Mouse (Mus musculus) forebrain, embryonic 15.5 days (tissue): Measurements from ENCODE around the gene Col27a1. TPM values are rescaled to one million over a fixed set of nuclear protein-coding genes. Genes with fewer than 3 reads are reported as not detected.
"Not testable (repeated sequence)": the region's sequence is repeated elsewhere in the genome, so short reads cannot be mapped to it uniquely, and the experiment has no call there.

Source experiments
- ATAC-seq: fragments of 200-750 bp; cut with Nextera tagmentation; replicated peaks from 2 replicates; pipeline ENCODE4 v1.8.0; 2017; ENCODE audit warnings: mild to moderate bottlenecking, moderate TSS enrichment, moderate library complexity
- H3K27ac ChIP-seq: fragments of 300-500 bp; sonication (generic); replicated peaks from 2 replicates; pipeline ENCODE4 v1.5.1; 2015; ENCODE audit warnings: mild to moderate bottlenecking, inconsistent platforms
- H3K27me3 ChIP-seq: fragments of 300-500 bp; sonication (generic); 2 replicates; pipeline ENCODE4 v1.6.1; 2015; ENCODE audit warnings: inconsistent platforms
- H3K36me3 ChIP-seq: fragments of 300-500 bp; sonication (generic); 2 replicates; pipeline ENCODE4 v1.6.1; 2015; ENCODE audit warnings: mild to moderate bottlenecking, inconsistent platforms
- H3K4me1 ChIP-seq: fragments of 300-500 bp; sonication (generic); 2 replicates; pipeline ENCODE4 v1.6.1; 2015; ENCODE audit warnings: inconsistent platforms
- H3K4me2 ChIP-seq: fragments of 300-500 bp; sonication (generic); replicated peaks from 2 replicates; pipeline ENCODE4 v1.6.1; 2015; ENCODE audit warnings: mild to moderate bottlenecking, inconsistent platforms
- H3K4me3 ChIP-seq: fragments of 300-500 bp; sonication (generic); 2 replicates; pipeline ENCODE4 v1.5.1; 2015; ENCODE audit warnings: mild to moderate bottlenecking, inconsistent platforms
- H3K9ac ChIP-seq: fragments of 300-500 bp; sonication (generic); replicated peaks from 2 replicates; pipeline ENCODE4 v1.6.1; 2015; ENCODE audit warnings: mild to moderate bottlenecking, inconsistent platforms
- H3K9me3 ChIP-seq: fragments of 300-500 bp; sonication (generic); 2 replicates; pipeline ENCODE4 v1.6.1; 2016; ENCODE audit warnings: inconsistent platforms
- WGBS: fragments of 180-500 bp; shearing (Covaris S2); methylation state at CpG from one replicate; pipeline ENCODE4 v1.1.7; 2015; ENCODE audit warnings: mixed read lengths; 5-methylcytosine and 5-hydroxymethylcytosine counted together
- polyA plus RNA-seq: library from polyadenylated mRNA; unstranded; fragments of >200 nt; fragmentation: Nextera tagmentation; extraction: Ambion mirVana; gene quantifications from 2 replicates; pipeline ENCODE4 v1.2.1, GENCODE M21; 2015

The Col27a1 gene
- polyA plus RNA-seq, 1 experiment from 2014 or later: 1.3 TPM

DNA sequence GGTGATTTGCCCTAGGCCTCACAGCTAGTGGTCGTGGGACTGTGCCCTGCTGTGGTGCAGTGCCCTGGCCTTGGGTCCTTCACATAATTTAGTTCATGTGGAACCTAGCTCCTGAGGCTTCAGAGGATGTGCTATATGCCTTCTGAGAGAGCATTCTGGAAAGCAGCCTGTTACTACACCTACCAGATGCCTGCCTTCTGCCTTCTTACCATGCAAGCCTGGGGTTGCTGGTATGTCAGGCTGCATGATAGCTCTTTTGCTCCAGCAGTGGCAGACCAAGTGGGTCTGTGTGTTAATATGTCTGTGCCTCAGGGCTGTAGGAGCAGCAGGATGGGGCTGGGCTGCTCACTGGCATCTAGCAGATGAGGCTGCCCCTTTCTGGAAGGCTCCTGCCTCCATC lies 81.8 kb downstream of the Col27a1 start:
- 90% methylated on average over 1 of the region's 1 CpGs for WGBS
- H3K4me1 ChIP-seq: peaks cover 20% of the 10 kb centered on the region

GRCm38 (mm10) chr4:63296263-63296662 lies 82.5 kb downstream of the Col27a1 start:
- no peak overlapping the region for H3K9ac ChIP-seq
- no peaks in the 10 kb centered on the region for H3K36me3 ChIP-seq
- no peak overlapping the region for H3K4me3 ChIP-seq
- WGBS: 62% methylated on average over 3 of the region's 3 CpGs
- H3K4me1 ChIP-seq: peaks cover 15% of the 10 kb centered on the region
- no peak overlapping the region for H3K4me2 ChIP-seq
- ATAC-seq: no peak
- no peaks in the 10 kb centered on the region for H3K27me3 ChIP-seq
- H3K27ac ChIP-seq: no peak overlapping the region
- no peaks in the 10 kb centered on the region for H3K9me3 ChIP-seq

More for the DNA sequence above, 81.8 kb downstream of the Col27a1 start:
- no peaks in the 10 kb centered on the region for H3K27me3 ChIP-seq
- no peak for ATAC-seq
- H3K4me3 ChIP-seq: no peak overlapping the region
- no peaks in the 10 kb centered on the region for H3K36me3 ChIP-seq
- no peak overlapping the region for H3K4me2 ChIP-seq
- no peaks in the 10 kb centered on the region for H3K9me3 ChIP-seq
- no peak overlapping the region for H3K27ac ChIP-seq
- no peak overlapping the region for H3K9ac ChIP-seq

- H3K4me3 ChIP-seq: no peak overlapping the region
- 79% methylated on average over 8 of the region's 8 CpGs for WGBS
- H3K4me2 ChIP-seq: no peak overlapping the region
- no peak overlapping the region for H3K27ac ChIP-seq
- no peak overlapping the region for H3K9ac ChIP-seq
- H3K27me3 ChIP-seq: no peaks in the 10 kb centered on the region
- H3K36me3 ChIP-seq: no peaks in the 10 kb centered on the region
- H3K4me1 ChIP-seq: peaks cover 9% of the 10 kb centered on the region
- H3K9me3 ChIP-seq: no peaks in the 10 kb centered on the region
- no peak for ATAC-seq
These were observed 83.1 kb downstream of the Col27a1 start for GRCm38 (mm10) chr4:63296876-63297275.

DNA sequence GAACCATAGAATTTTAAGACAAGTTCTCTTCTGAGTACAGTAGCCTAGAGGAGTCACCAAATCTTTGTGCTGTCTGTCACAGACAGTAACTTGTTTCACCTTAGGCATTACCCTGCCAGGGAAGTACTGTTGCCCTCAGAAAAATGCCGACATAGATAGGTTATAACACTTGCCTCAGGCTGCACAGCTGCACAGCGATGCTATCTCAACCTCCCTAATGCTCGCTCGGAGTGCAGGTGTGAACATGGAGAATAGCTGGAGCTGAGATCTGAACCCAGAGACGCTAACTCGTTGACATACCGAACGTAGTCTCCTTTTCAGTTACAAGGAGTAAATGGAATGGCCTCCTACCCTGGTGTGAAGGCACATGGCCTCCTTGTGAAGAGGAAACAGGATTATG lies 84.4 kb downstream of the Col27a1 start:
- Histone ChIP-seq H3K27me3 (no peaks in the 10 kb centered on the region), H3K27ac (no peak overlapping the region), H3K4me1 (peaks cover 11% of the 10 kb centered on the region; the same call in 1 of the 2 replicates), H3K4me2 (no peak overlapping the region), H3K36me3 (no peaks in the 10 kb centered on the region), H3K9me3 (no peaks in the 10 kb centered on the region), H3K9ac (no peak overlapping the region), H3K4me3 (no peak overlapping the region)
- WGBS: 96% methylated on average over 8 of the region's 8 CpGs
- no peak for ATAC-seq

DNA sequence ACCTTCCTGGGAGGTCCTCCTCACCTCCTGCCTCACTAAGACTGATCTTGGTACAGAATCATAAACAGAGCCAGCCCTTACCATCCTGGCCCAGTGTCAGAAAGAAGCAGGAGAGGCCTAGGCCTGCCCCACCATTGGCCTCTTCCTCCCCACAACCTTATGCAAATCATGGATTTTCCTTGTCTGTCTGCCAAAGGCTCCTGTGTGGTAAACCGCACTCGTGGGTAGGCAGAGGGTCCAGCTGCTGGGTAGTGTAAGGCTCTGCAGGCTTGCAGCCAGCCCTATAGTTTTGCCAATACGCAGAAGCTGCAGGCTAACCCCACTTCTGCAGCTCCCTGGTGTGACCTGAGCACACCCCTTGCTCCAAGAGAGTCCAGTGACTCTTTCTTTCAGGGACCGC lies 88.8 kb downstream of the Col27a1 start:
- Histone ChIP-seq H3K9me3 (no peaks in the 10 kb centered on the region), H3K4me1 (peaks cover 4% of the 10 kb centered on the region; the same call in 1 of the 2 replicates), H3K4me2 (no peak overlapping the region), H3K27me3 (no peaks in the 10 kb centered on the region), H3K9ac (no peak overlapping the region), H3K27ac (no peak overlapping the region), H3K4me3 (no peak overlapping the region), H3K36me3 (no peaks in the 10 kb centered on the region)
- 51% methylated on average over 4 of the region's 4 CpGs for WGBS
- ATAC-seq: peak; percentile 37; the same call in 1 of the 2 replicates

- Histone ChIP-seq H3K36me3 (no peaks in the 10 kb centered on the region), H3K27ac (no peak overlapping the region), H3K9ac (no peak overlapping the region), H3K4me3 (no peak overlapping the region), H3K4me1 (peaks cover 4% of the 10 kb centered on the region; the same call in 1 of the 2 replicates), H3K4me2 (no peak overlapping the region), H3K27me3 (no peaks in the 10 kb centered on the region), H3K9me3 (no peaks in the 10 kb centered on the region)
- 38% methylated on average over 21 of the region's 21 CpGs for WGBS
- ATAC-seq: peak; percentile 80
These were observed 93.6 kb downstream of the Col27a1 start for GRCm38 (mm10) chr4:63307175-63308062.

DNA sequence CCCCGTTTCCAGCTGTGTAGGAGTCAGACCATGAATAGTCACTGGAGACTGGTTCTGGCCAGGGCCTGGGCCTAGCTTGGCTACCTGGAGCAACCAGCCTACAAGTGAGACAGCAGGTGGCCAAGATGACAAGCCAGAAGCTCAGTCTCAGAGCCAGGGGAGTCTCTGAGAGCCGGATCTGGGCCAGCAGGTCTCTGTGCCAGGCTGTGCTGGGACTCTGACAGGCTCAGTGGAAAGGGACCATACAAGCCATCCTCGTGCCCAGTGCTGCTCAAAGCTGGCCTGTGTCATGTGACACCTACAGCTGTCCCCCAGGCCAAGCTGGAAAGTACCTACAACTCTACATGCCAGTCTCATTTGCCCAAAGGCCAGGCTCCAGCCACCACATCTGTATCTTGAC lies 94.5 kb downstream of the Col27a1 start:
- no peak for ATAC-seq
- no peaks in the 10 kb centered on the region for H3K36me3 ChIP-seq

GRCm38 (mm10) chr4:63310247-63310855 lies 96.5 kb downstream of the Col27a1 start:
- Histone ChIP-seq H3K4me1 (no peaks in the 10 kb centered on the region), H3K27me3 (no peaks in the 10 kb centered on the region), H3K4me3 (no peak overlapping the region), H3K9ac (no peak overlapping the region), H3K4me2 (no peak overlapping the region), H3K9me3 (no peaks in the 10 kb centered on the region), H3K36me3 (no peaks in the 10 kb centered on the region), H3K27ac (no peak overlapping the region)
- no peak for ATAC-seq
- 71% methylated on average over 10 of the region's 10 CpGs for WGBS

More for the DNA sequence above, 94.5 kb downstream of the Col27a1 start:
- H3K9ac ChIP-seq: no peak overlapping the region
- H3K4me2 ChIP-seq: no peak overlapping the region
- no peaks in the 10 kb centered on the region for H3K9me3 ChIP-seq
- no peaks in the 10 kb centered on the region for H3K27me3 ChIP-seq
- H3K4me3 ChIP-seq: no peak overlapping the region
- 75% methylated on average over 3 of the region's 3 CpGs for WGBS
- H3K27ac ChIP-seq: no peak overlapping the region
- no peaks in the 10 kb centered on the region for H3K4me1 ChIP-seq

- Histone ChIP-seq H3K9ac (no peak overlapping the region), H3K27ac (no peak overlapping the region), H3K4me2 (no peak overlapping the region), H3K4me3 (no peak overlapping the region), H3K36me3 (no peaks in the 10 kb centered on the region), H3K27me3 (no peaks in the 10 kb centered on the region), H3K9me3 (no peaks in the 10 kb centered on the region), H3K4me1 (no peaks in the 10 kb centered on the region)
- no peak for ATAC-seq
- WGBS: 89% methylated on average over 7 of the region's 7 CpGs
These were observed 97.6 kb downstream of the Col27a1 start for GRCm38 (mm10) chr4:63311426-63311825.

DNA sequence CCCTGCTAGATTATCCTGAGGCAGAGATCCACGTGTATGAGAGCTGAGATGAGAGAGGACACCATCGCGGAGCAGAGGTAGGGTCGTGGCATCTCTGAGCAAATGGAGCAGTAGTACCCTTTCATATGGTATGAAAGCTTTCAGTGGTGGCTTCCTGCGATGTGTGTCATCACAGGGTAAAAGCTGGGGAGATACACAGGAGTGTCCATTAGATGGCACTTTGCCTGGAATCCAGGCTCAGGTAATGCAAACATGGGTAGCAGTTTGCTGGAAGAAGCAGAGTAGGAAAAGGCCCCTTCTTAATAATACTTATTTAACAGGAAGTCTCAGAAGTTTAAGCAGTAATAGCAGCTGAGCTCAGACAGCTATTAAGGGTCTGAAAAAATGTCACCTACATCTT lies 100.3 kb downstream of the Col27a1 start:
- H3K36me3 ChIP-seq: no peaks in the 10 kb centered on the region
- WGBS: 78% methylated on average over 5 of the region's 5 CpGs
- no peak overlapping the region for H3K27ac ChIP-seq
- no peak overlapping the region for H3K4me3 ChIP-seq
- H3K4me2 ChIP-seq: no peak overlapping the region
- no peaks in the 10 kb centered on the region for H3K27me3 ChIP-seq
- H3K9me3 ChIP-seq: no peaks in the 10 kb centered on the region
- H3K4me1 ChIP-seq: no peaks in the 10 kb centered on the region
- ATAC-seq: no peak
- no peak overlapping the region for H3K9ac ChIP-seq

- Histone ChIP-seq H3K9me3 (no peaks in the 10 kb centered on the region), H3K36me3 (no peaks in the 10 kb centered on the region), H3K27me3 (no peaks in the 10 kb centered on the region), H3K27ac (no peak overlapping the region), H3K4me3 (no peak overlapping the region), H3K4me2 (no peak overlapping the region), H3K9ac (no peak overlapping the region), H3K4me1 (no peaks in the 10 kb centered on the region)
- 62% methylated on average over 9 of the region's 9 CpGs for WGBS
- no peak for ATAC-seq
These were observed 102.4 kb downstream of the Col27a1 start for GRCm38 (mm10) chr4:63316076-63316746.

- H3K27ac ChIP-seq, H3K4me2 ChIP-seq, ATAC-seq, H3K36me3 ChIP-seq, H3K9me3 ChIP-seq, H3K4me3 ChIP-seq, H3K4me1 ChIP-seq, H3K9ac ChIP-seq, H3K27me3 ChIP-seq: not testable (repeated sequence)
- WGBS: 25% methylated on average over 3 of the region's 3 CpGs
These were observed 105.8 kb downstream of the Col27a1 start for GRCm38 (mm10) chr4:63319566-63319965.
